Mouse (Mus musculus) bone marrow, adult 2 months (tissue): ENCODE measurements around the gene 4930444G20Rik. TPM values are rescaled to one million over a fixed set of nuclear protein-coding genes. Genes with fewer than 3 reads are reported as not detected.
"Not testable (repeated sequence)": the region's sequence is repeated elsewhere in the genome, so short reads cannot be mapped to it uniquely, and the experiment has no call there.

Experiments
- H3K27ac ChIP-seq: fragments of 200-500 bp; 2 replicates; pipeline ENCODE4 v1.5.1; 2012; ENCODE audit warnings: low read depth, mild to moderate bottlenecking, control low read depth, inconsistent platforms, low read length; ENCODE audit not compliant: control insufficient read depth, poor library complexity, insufficient read depth
- H3K4me1 ChIP-seq: fragments of 200-500 bp; 2 replicates; pipeline ENCODE4 v1.6.1; 2011; ENCODE audit warnings: low read length; ENCODE audit not compliant: control insufficient read depth, insufficient read depth
- H3K4me3 ChIP-seq: fragments of 200-500 bp; replicated peaks from 2 replicates; pipeline ENCODE3; 2011; ENCODE audit warnings: mild to moderate bottlenecking, low read depth, low read length, control low read depth; ENCODE audit not compliant: control insufficient read depth
- CTCF ChIP-seq: fragments of 200-500 bp; IDR thresholded peaks from 2 replicates; pipeline ENCODE4 v1.5.1; 2011; ENCODE audit warnings: low read length, control low read depth; ENCODE audit not compliant: control insufficient read depth, insufficient read depth
- POLR2A ChIP-seq: fragments of 200-500 bp; IDR thresholded peaks from 2 replicates; pipeline ENCODE4 v1.6.1; 2011; ENCODE audit warnings: low read depth, mild to moderate bottlenecking, control low read depth, low read length, borderline replicate concordance; ENCODE audit not compliant: control insufficient read depth
- WGBS: fragments of 180-500 bp; shearing (Covaris S2); methylation state at CpG from one replicate; pipeline ENCODE4 v1.1.7; 2018; 5-methylcytosine and 5-hydroxymethylcytosine counted together
- polyA plus RNA-seq: library from polyadenylated mRNA; stranded (reverse); fragments of >200 nt; gene quantifications from 2 replicates; pipeline ENCODE4 v1.2.4, GENCODE M21; 2011; ENCODE audit warnings: low replicate concordance; ENCODE audit not compliant: missing spikeins, insufficient read depth, insufficient read length

Gene 4930444G20Rik
- polyA plus RNA-seq, 1 experiment: not detected

- not testable (repeated sequence) for H3K4me1 ChIP-seq, H3K4me3 ChIP-seq, H3K27ac ChIP-seq
- peak; percentile 51; the same call in 1 of the 2 replicates for TF ChIP-seq CTCF
- 3% methylated on average over 3 of the region's 3 CpGs for WGBS
Measured at GRCm38 (mm10) chr10:22036256-22036655, 31.6 kb downstream of the 4930444G20Rik start.

- no peak for TF ChIP-seq CTCF
- no peak for TF ChIP-seq POLR2A
- no peaks in the 10 kb centered on the region for H3K4me1 ChIP-seq
- 11% methylated on average over 9 of the region's 9 CpGs for WGBS
- H3K27ac ChIP-seq: no peak overlapping the region
- H3K4me3 ChIP-seq: no peak overlapping the region
Measured at GRCm38 (mm10) chr10:22034303-22034702, 33.6 kb downstream of the 4930444G20Rik start.

GRCm38 (mm10) chr10:22018618-22019017 is 49.3 kb downstream of the 4930444G20Rik start:
- H3K27ac ChIP-seq: no peak overlapping the region
- no peak overlapping the region for H3K4me3 ChIP-seq
- no peaks in the 10 kb centered on the region for H3K4me1 ChIP-seq
- WGBS: 86% methylated on average over 4 of the region's 4 CpGs
- no peak for TF ChIP-seq POLR2A
- peak; percentile 11; the same call in 1 of the 2 replicates for TF ChIP-seq CTCF

GRCm38 (mm10) chr10:22017469-22018159 is 50.3 kb downstream of the 4930444G20Rik start:
- TF ChIP-seq CTCF: no peak
- TF ChIP-seq POLR2A: no peak

More at GRCm38 (mm10) chr10:22017469-22018159, 50.3 kb downstream of the 4930444G20Rik start:
- WGBS: 82% methylated on average over 16 of the region's 16 CpGs
- Histone ChIP-seq H3K27ac (no peak overlapping the region), H3K4me3 (no peak overlapping the region), H3K4me1 (no peaks in the 10 kb centered on the region)

Other genes starting within 250 kb of the 4930444G20Rik start
- 7.2 and 17.1 TPM in 2 replicates for gene Sgk1, start 185.9 kb downstream of the 4930444G20Rik start, polyA plus RNA-seq
- gene E030030I06Rik, start 81.2 kb upstream of the 4930444G20Rik start, polyA plus RNA-seq: 9.2 and 9.8 TPM in 2 replicates
- gene Raet1e, start 90.5 kb upstream of the 4930444G20Rik start, polyA plus RNA-seq: 1.6 TPM in 1 of 2 replicates, not detected in the other
- gene H60b, start 90.5 kb upstream of the 4930444G20Rik start, polyA plus RNA-seq: not detected in 2 replicates